Mouse (Mus musculus): ENCODE data around the gene Ak6. TPM values are rescaled to one million over a fixed set of nuclear protein-coding genes. Genes with fewer than 3 reads are reported as not detected.

Gene Ak6
- polyA plus RNA-seq, 1 experiment = 211 TPM

GRCm38 (mm10) chr13:100670181-100670741 is 19.5 kb downstream of the Ak6 start:
- DNase-seq (ENCODE audit: low read depth) = no peak

DNA sequence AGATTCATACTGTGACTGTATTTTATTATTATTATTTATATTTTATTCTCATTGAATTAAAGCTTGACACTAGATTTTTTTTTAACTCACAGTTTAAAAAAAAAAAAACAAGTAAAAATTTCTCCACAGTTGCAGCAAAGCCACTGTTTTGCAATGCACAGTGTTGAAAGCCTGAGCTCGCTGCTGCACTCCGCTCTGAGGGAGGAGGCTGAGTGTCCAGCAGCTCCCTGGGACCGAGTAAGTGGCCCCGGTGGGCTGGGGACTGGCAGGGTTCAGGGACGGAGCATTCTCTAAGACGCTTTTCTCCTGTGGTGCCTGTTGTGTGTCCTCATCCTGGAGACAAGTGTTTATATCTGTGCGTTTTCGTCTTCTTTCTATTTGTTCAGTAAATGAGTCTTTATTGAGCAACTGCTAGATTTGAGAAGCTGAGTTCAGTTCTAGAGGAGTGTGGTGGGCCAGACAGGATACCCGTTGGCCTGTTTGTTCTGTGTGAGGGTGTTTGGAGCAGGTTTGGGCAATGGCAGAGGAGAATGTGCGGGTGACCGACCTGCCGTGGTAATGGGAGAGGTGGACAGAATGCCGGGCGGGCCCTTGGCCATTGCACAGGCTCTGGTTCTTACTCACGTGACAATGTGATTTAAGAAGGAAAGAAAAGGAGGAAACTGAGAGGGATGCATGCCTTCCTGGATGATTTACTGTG is 25.3 kb downstream of the Ak6 start:
- DNase-seq (ENCODE audit: low read depth) = no peak

More at GRCm38 (mm10) chr13:100670181-100670741, 19.5 kb downstream of the Ak6 start:
- TF ChIP-seq POLR2A (IDR thresholded peaks at IDR 0.05; ENCODE audit: borderline replicate concordance, extremely low read depth, insufficient read depth, insufficient read length, poor library complexity, severe bottlenecking) = no peak
- no peak for TF ChIP-seq CTCF (IDR thresholded peaks at IDR 0.05; ENCODE audit: borderline replicate concordance, extremely low read depth, insufficient read depth, insufficient read length)

GRCm38 (mm10) chr13:100681615-100682014 is 30.8 kb downstream of the Ak6 start:
- DNase-seq (ENCODE audit: low read depth) = no peak

More for the DNA sequence above, 25.3 kb downstream of the Ak6 start:
- TF ChIP-seq POLR2A (IDR thresholded peaks at IDR 0.05; ENCODE audit: borderline replicate concordance, extremely low read depth, insufficient read depth, insufficient read length, poor library complexity, severe bottlenecking) = no peak
- no peak for TF ChIP-seq CTCF (IDR thresholded peaks at IDR 0.05; ENCODE audit: borderline replicate concordance, extremely low read depth, insufficient read depth, insufficient read length)

DNA sequence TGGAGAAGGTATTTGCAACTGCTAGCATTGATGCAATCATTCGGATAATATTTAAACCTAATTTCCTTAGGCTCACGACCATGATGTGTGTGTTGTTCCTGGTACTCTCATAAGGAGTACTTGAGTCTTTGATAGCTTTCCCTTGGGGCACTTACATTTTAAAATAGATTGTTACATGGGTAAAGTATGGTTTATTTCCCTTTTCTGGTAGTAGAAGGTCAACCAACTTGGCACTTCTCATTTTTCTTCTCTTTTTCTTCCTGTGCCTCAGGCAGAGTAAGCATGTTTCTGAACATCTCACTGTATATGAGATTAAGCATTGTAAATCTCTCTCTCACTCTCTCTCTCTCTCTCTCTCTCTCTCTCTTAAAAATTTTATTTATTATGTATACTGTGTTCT is 32.1 kb downstream of the Ak6 start:
- TF ChIP-seq POLR2A (IDR thresholded peaks at IDR 0.05; ENCODE audit: borderline replicate concordance, extremely low read depth, insufficient read depth, insufficient read length, poor library complexity, severe bottlenecking) (no peak), CTCF (IDR thresholded peaks at IDR 0.05; ENCODE audit: borderline replicate concordance, extremely low read depth, insufficient read depth, insufficient read length) (no peak)
- no peak for DNase-seq (ENCODE audit: low read depth)

More at GRCm38 (mm10) chr13:100681615-100682014, 30.8 kb downstream of the Ak6 start:
- TF ChIP-seq CTCF (IDR thresholded peaks at IDR 0.05; ENCODE audit: borderline replicate concordance, extremely low read depth, insufficient read depth, insufficient read length) (no peak), POLR2A (IDR thresholded peaks at IDR 0.05; ENCODE audit: borderline replicate concordance, extremely low read depth, insufficient read depth, insufficient read length, poor library complexity, severe bottlenecking) (no peak)

GRCm38 (mm10) chr13:100684355-100684754 is 33.6 kb downstream of the Ak6 start:
- peak; percentile 9 for DNase-seq (ENCODE audit: low read depth)
- peak; percentile 25; the same call in 1 of the 2 replicates for TF ChIP-seq CTCF (IDR thresholded peaks at IDR 0.05; ENCODE audit: borderline replicate concordance, extremely low read depth, insufficient read depth, insufficient read length)
- no peak for TF ChIP-seq POLR2A (IDR thresholded peaks at IDR 0.05; ENCODE audit: borderline replicate concordance, extremely low read depth, insufficient read depth, insufficient read length, poor library complexity, severe bottlenecking)

- TF ChIP-seq POLR2A (IDR thresholded peaks at IDR 0.05; ENCODE audit: borderline replicate concordance, extremely low read depth, insufficient read depth, insufficient read length, poor library complexity, severe bottlenecking) (no peak), CTCF (IDR thresholded peaks at IDR 0.05; ENCODE audit: borderline replicate concordance, extremely low read depth, insufficient read depth, insufficient read length) (no peak)
- no peak for DNase-seq (ENCODE audit: low read depth)
Observed at GRCm38 (mm10) chr13:100687513-100687912, 36.7 kb downstream of the Ak6 start.

GRCm38 (mm10) chr13:100697541-100697940 is 46.8 kb downstream of the Ak6 start:
- TF ChIP-seq CTCF (IDR thresholded peaks at IDR 0.05; ENCODE audit: borderline replicate concordance, extremely low read depth, insufficient read depth, insufficient read length) (no peak), POLR2A (IDR thresholded peaks at IDR 0.05; ENCODE audit: borderline replicate concordance, extremely low read depth, insufficient read depth, insufficient read length, poor library complexity, severe bottlenecking) (no peak)

DNA sequence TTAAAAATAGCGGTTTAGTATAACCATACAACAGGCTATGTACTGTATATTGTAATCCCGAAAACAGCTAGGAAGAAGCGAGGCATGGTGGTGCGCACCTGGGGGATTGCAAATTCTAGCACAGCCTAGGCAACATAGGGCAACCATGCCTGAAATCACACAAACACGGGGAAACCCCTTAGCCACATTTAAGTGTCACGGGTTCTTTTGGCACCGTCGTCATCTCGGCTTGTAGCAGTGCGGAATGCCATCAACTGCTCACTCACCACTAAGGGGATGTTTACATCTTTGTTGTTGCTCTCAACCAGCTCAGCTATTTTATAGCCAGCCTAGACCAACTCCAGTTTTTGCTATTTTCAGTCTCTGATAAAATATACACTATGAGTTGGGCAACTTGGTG is 48.1 kb downstream of the Ak6 start:
- TF ChIP-seq POLR2A (IDR thresholded peaks at IDR 0.05; ENCODE audit: borderline replicate concordance, extremely low read depth, insufficient read depth, insufficient read length, poor library complexity, severe bottlenecking) (no peak), CTCF (IDR thresholded peaks at IDR 0.05; ENCODE audit: borderline replicate concordance, extremely low read depth, insufficient read depth, insufficient read length) (no peak)
- no peak for DNase-seq (ENCODE audit: low read depth)

More at GRCm38 (mm10) chr13:100697541-100697940, 46.8 kb downstream of the Ak6 start:
- no peak for DNase-seq (ENCODE audit: low read depth)

DNA sequence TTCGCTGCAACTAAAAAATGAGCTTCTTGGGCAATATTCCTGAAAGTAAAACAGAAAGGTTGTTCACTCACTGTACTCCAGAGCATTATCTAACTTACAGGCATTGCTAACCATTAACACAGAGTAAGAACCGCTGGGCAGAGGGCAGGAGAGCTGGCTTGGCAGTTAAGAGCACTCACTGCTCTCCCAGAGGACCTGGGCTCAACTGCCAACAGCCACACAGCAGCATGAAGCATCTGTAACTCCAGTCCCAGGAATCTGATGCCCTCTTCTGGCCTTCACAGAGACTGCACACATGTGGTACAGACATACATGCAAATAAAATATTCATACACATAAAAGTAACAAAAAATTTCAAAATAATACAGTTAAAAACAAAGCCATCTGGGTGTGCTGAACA is 52.7 kb downstream of the Ak6 start:
- DNase-seq (ENCODE audit: low read depth) = no peak
- TF ChIP-seq POLR2A (IDR thresholded peaks at IDR 0.05; ENCODE audit: borderline replicate concordance, extremely low read depth, insufficient read depth, insufficient read length, poor library complexity, severe bottlenecking) (no peak), CTCF (IDR thresholded peaks at IDR 0.05; ENCODE audit: borderline replicate concordance, extremely low read depth, insufficient read depth, insufficient read length) (peak; percentile 19; the same call in 1 of the 2 replicates)

GRCm38 (mm10) chr13:100706206-100706605 is 55.4 kb downstream of the Ak6 start:
- TF ChIP-seq POLR2A (IDR thresholded peaks at IDR 0.05; ENCODE audit: borderline replicate concordance, extremely low read depth, insufficient read depth, insufficient read length, poor library complexity, severe bottlenecking) = no peak
- no peak for TF ChIP-seq CTCF (IDR thresholded peaks at IDR 0.05; ENCODE audit: borderline replicate concordance, extremely low read depth, insufficient read depth, insufficient read length)

GRCm38 (mm10) chr13:100715467-100715866 is 64.7 kb downstream of the Ak6 start:
- no peak for DNase-seq (ENCODE audit: low read depth)
- TF ChIP-seq CTCF (IDR thresholded peaks at IDR 0.05; ENCODE audit: borderline replicate concordance, extremely low read depth, insufficient read depth, insufficient read length) (no peak), POLR2A (IDR thresholded peaks at IDR 0.05; ENCODE audit: borderline replicate concordance, extremely low read depth, insufficient read depth, insufficient read length, poor library complexity, severe bottlenecking) (no peak)

More at GRCm38 (mm10) chr13:100706206-100706605, 55.4 kb downstream of the Ak6 start:
- DNase-seq (ENCODE audit: low read depth) = no peak

Other genes starting within 250 kb of the Ak6 start
- 0.05 and 0.07 TPM in 2 replicates for gene Naip1, start 198.1 kb upstream of the Ak6 start, polyA plus RNA-seq (2012; rRNA removed)
- 61.3 and 80.8 TPM in 2 replicates for gene Gtf2h2, start 158.4 kb upstream of the Ak6 start, polyA plus RNA-seq (2012; rRNA removed)
- 2.3 and 4.1 TPM in 2 replicates for gene Ocln, start 98.3 kb upstream of the Ak6 start, polyA plus RNA-seq (2012; rRNA removed)
- gene Marveld2, start 34.0 kb upstream of the Ak6 start, polyA plus RNA-seq (2012; rRNA removed) = 1.7 and 2.3 TPM in 2 replicates
- gene Rad17, start 72 bp downstream of the Ak6 start, polyA plus RNA-seq (2012; rRNA removed) = 15.7 and 16.7 TPM in 2 replicates
- gene Taf9, start 600 bp downstream of the Ak6 start, polyA plus RNA-seq (2012; rRNA removed) = 22.4 and 26.8 TPM in 2 replicates
- 0.81 and 1.4 TPM in 2 replicates for gene Ccdc125, start 18.7 kb downstream of the Ak6 start, polyA plus RNA-seq (2012; rRNA removed)
- 24.3 and 32.1 TPM in 2 replicates for gene Cdk7, start 80.0 kb downstream of the Ak6 start, polyA plus RNA-seq (2012; rRNA removed)
- 57.5 and 64.0 TPM in 2 replicates for gene Mrps36, start 93.7 kb downstream of the Ak6 start, polyA plus RNA-seq (2012; rRNA removed)
- 8.3 and 12.5 TPM in 2 replicates for gene Cenph, start 124.9 kb downstream of the Ak6 start, polyA plus RNA-seq (2012; rRNA removed)
- 48.4 and 102 TPM in 2 replicates for gene Ccnb1, start 135.6 kb downstream of the Ak6 start, polyA plus RNA-seq (2012; rRNA removed)
- gene Slc30a5, start 182.4 kb downstream of the Ak6 start, polyA plus RNA-seq (2012; rRNA removed) = 36.7 and 39.1 TPM in 2 replicates

All from brain, embryonic 14.5 days (tissue).